Mouse (Mus musculus) intestine, embryonic 16.5 days (tissue): ENCODE measurements around the gene Hist2h4. TPM values are rescaled to one million over a fixed set of nuclear protein-coding genes. Genes with fewer than 3 reads are reported as not detected.

Source experiments
- ATAC-seq: fragments of 200-750 bp; cut with Nextera tagmentation; 2 replicates; pipeline ENCODE4 v1.8.0; 2017; ENCODE audit warnings: moderate TSS enrichment, moderate library complexity
- H3K27ac ChIP-seq: fragments of 300-500 bp; sonication (generic); 2 replicates; pipeline ENCODE4 v1.5.1; 2014; ENCODE audit warnings: mild to moderate bottlenecking, low read length
- H3K27me3 ChIP-seq: fragments of 300-500 bp; sonication (generic); replicated peaks from 2 replicates; pipeline ENCODE4 v1.6.1; 2014; ENCODE audit warnings: low read length, control low read depth, mixed read lengths; ENCODE audit not compliant: control insufficient read depth, insufficient read depth
- H3K36me3 ChIP-seq: fragments of 300-500 bp; sonication (generic); 2 replicates; pipeline ENCODE4 v1.6.1; 2014; ENCODE audit warnings: low read length, control low read depth; ENCODE audit not compliant: control insufficient read depth, insufficient read depth
- H3K4me1 ChIP-seq: fragments of 300-500 bp; sonication (generic); 2 replicates; pipeline ENCODE4 v1.6.1; 2014; ENCODE audit warnings: low read length, control low read depth, mixed read lengths; ENCODE audit not compliant: control insufficient read depth, insufficient read depth
- H3K4me2 ChIP-seq: fragments of 300-500 bp; sonication (generic); 2 replicates; pipeline ENCODE4 v1.6.1; 2014; ENCODE audit warnings: low read depth, low read length, control low read depth
- H3K4me3 ChIP-seq: fragments of 300-500 bp; sonication (generic); 2 replicates; pipeline ENCODE4 v1.5.1; 2014; ENCODE audit warnings: mild to moderate bottlenecking, low read length
- H3K9ac ChIP-seq: fragments of 300-500 bp; sonication (generic); 2 replicates; pipeline ENCODE4 v1.6.1; 2014; ENCODE audit warnings: low read depth, low read length
- H3K9me3 ChIP-seq: fragments of 300-500 bp; sonication (generic); 2 replicates; pipeline ENCODE4 v1.6.1; 2016; ENCODE audit warnings: low read length, control low read depth; ENCODE audit not compliant: control insufficient read depth
- WGBS: fragments of 180-500 bp; shearing (Covaris S2); extraction: QIAGEN DNeasy Blood & Tissue Kit; methylation state at CpG from one replicate; pipeline ENCODE4 v1.1.7; 2014; 5-methylcytosine and 5-hydroxymethylcytosine counted together
- polyA plus RNA-seq: library from polyadenylated mRNA; unstranded; fragments of >200 nt; fragmentation: Nextera tagmentation; extraction: Ambion mirVana; gene quantifications from 2 replicates; pipeline ENCODE4 v1.2.1, GENCODE M21; 2015

The Hist2h4 gene
- polyA plus RNA-seq, 1 experiment from 2014 or later: 5.3 TPM

DNA sequence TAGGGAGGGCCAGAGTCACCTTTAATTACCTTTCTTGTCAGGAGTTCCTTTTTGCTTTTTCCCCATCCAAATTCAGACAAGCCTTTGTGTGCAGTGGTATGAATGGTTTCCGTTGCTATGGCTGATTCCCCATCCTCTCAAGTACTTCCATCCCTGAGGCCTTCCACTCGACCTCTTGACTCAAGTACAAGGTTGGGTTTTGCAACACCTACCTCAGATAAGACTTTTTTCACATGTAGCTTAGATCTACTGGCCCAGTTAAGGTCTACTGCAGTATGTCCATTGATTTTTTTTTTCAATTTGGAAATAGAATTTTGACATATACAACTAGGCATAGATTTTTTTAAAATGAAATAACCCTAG is 31.4 kb downstream of the Hist2h4 start:
- Histone ChIP-seq H3K27ac (no peak overlapping the region), H3K9me3 (no peaks in the 10 kb centered on the region), H3K9ac (no peak overlapping the region), H3K4me1 (peaks cover under 1% of the 10 kb centered on the region; the same call in 1 of the 2 replicates), H3K27me3 (no peaks in the 10 kb centered on the region), H3K4me2 (no peak overlapping the region), H3K36me3 (no peaks in the 10 kb centered on the region), H3K4me3 (no peak overlapping the region)
- WGBS: 64% methylated on average over 2 of the region's 2 CpGs
- no peak for ATAC-seq

DNA sequence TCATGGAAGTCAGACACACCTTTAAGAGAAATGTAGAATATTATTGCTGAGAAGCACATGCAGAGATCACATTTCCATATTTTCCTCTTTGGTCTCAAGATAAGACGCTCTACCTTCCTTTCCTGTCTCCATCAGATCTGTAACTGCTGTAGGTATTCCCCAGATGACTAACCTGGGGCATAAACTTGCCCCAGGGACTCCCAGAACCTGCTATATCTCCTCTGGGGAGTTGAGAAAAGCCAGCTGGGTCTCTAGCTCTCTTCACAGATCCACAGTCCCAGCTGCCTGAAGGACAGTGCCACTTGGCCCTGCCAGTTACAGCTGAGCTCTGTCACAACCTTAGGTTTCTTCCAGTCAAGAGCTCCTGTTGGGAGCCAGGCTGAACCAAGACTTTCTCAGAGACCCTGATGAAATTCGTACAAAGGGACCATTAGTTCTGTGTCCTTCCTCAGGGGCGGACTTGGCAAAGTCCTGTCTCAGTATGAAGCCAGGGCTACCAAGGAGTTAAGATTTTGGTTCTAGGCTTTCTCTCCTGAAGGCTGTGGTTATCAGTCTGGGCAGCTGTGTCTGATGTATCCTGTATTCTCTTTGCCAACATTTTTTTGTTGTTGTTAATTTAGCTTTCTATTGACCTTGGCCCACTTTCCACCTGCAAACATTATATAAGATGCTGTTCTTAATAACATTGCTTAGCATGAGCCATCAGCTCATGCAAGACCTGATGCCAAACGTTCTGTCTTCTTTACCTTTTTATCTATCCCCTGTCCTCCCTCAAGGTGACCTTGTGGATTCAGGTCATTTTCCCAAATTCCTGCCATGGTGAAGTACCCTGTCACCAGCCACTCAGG is 32.0 kb downstream of the Hist2h4 start:
- Histone ChIP-seq H3K9ac (no peak overlapping the region), H3K27me3 (no peaks in the 10 kb centered on the region), H3K4me1 (no peaks in the 10 kb centered on the region), H3K4me2 (no peak overlapping the region), H3K27ac (no peak overlapping the region), H3K36me3 (no peaks in the 10 kb centered on the region), H3K4me3 (no peak overlapping the region), H3K9me3 (no peaks in the 10 kb centered on the region)
- WGBS: 79% methylated on average over 4 of the region's 4 CpGs
- no peak for ATAC-seq

DNA sequence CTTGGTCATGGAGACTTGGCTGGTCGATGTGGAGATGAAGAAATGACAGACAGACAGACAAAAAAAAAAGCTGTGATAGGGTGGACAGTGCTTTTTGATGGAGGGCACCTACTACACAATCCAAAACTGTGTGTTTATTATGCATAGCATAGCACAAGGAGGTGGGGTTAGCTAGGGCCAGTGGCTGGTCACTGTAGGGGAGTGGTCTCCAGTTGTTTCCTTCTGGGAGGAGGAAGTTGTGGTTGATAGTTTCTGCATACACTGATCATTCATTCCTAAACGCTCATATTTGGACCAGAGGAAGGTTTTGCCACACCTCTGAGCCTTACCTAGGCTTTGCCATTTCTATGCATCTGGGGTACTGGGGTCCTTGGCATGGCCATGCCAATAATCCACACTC is 32.7 kb downstream of the Hist2h4 start:
- no peak for ATAC-seq
- 72% methylated on average over 2 of the region's 2 CpGs for WGBS
- no peaks in the 10 kb centered on the region for H3K9me3 ChIP-seq
- no peak overlapping the region for H3K4me3 ChIP-seq
- no peak overlapping the region for H3K9ac ChIP-seq
- H3K27me3 ChIP-seq: no peaks in the 10 kb centered on the region
- no peaks in the 10 kb centered on the region for H3K4me1 ChIP-seq
- no peak overlapping the region for H3K4me2 ChIP-seq
- H3K27ac ChIP-seq: no peak overlapping the region
- H3K36me3 ChIP-seq: no peaks in the 10 kb centered on the region

DNA sequence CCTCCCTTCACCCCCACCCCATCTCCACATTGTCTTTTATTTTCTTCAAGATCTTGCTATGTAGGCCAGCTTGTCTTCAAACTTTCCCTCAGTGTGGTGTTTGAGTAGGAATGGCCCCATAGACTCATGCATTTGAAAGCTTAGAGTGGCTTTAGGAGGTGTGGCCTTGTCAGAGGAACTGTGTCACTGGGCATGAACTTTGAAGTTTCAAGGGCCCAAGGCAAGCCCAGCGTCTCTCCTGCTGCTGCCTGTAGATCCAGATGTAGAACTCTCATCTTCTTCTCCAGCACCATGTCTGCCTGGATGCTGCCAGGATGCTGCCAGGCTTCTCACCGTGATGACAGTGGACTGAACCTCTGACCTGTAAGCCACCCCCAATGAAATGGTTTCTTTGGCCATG is 34.3 kb downstream of the Hist2h4 start:
- Histone ChIP-seq H3K36me3 (no peaks in the 10 kb centered on the region), H3K27me3 (no peaks in the 10 kb centered on the region), H3K4me3 (no peak overlapping the region), H3K9me3 (no peaks in the 10 kb centered on the region), H3K4me2 (no peak overlapping the region), H3K9ac (no peak overlapping the region), H3K4me1 (no peaks in the 10 kb centered on the region), H3K27ac (no peak overlapping the region)
- WGBS: 66% methylated on average over 2 of the region's 2 CpGs
- peak; percentile 19; the same call in 1 of the 2 replicates for ATAC-seq

DNA sequence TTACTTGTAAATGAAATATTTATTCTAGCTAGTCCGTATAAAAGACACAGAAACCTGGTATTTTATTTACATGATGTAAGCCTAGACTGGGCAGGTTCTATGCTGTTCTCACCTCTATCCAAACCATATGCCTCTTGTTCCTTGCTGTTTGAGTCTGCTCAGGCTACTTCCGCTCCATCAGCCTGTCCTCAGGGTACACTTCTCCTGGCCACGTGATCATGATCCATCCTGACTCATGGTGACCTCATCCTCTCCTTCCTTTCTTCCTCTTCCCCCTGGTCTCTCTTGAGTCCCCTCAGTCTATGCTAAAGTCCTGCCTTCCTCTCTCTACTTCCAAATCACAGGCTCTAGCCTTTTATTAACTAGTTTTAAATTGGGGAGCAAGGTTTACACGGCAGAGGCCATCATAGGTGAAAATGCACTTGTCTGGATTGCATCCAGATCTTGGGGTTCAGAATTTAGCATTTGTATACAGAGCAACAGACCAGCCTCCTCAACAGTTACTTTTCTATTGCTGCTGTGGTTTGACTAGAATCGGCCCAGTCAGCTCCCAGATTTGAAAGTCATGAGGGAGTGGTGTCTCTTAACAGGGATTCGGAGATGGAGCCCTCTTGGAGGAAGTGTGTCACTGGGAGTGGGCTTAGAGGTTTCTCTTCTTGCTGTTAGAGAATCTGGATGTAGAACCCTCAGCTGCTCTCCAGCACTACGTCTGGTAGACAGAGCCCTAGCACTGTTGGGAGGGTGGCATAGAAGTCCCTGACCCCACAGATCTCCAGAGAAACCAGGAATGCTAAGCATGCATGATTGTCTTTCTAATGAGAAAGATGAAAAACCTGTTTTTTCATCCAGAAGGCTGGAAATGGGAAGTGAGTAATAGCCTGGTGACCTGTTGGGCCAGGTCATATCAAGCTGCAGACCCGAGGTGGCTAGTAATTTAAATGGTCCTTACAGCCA is 36.1 kb downstream of the Hist2h4 start:
- Histone ChIP-seq H3K27ac (no peak overlapping the region), H3K4me1 (peaks cover 9% of the 10 kb centered on the region; the same call in 1 of the 2 replicates), H3K36me3 (no peaks in the 10 kb centered on the region), H3K27me3 (no peaks in the 10 kb centered on the region), H3K4me2 (no peak overlapping the region), H3K9me3 (no peaks in the 10 kb centered on the region), H3K9ac (no peak overlapping the region; the same call in 1 of the 2 replicates), H3K4me3 (no peak overlapping the region)
- ATAC-seq: no peak
- 50% methylated on average over 8 of the region's 8 CpGs for WGBS

DNA sequence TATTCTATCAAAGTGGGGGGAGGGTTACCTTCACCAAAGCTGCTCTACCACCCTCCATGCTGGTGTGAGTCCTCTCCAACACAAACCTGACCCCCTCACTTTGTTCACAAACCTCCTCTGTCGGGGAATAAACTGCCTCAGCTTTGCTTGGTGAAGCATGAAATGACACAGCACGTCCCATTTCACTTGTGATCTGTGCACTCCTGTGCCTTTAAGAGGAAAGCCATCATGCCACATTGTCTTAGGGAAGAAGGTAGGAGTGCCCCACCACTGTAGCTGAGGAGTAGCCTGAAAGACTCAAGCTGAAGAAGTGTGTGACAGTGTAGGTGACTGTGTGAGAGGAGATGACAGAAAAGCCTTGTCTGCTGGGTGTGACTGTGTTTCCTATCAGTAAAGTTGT is 37.7 kb downstream of the Hist2h4 start:
- no peaks in the 10 kb centered on the region for H3K27me3 ChIP-seq
- no peak overlapping the region for H3K4me3 ChIP-seq
- peaks cover 16% of the 10 kb centered on the region for H3K4me1 ChIP-seq
- no peak for ATAC-seq
- no peak overlapping the region for H3K9ac ChIP-seq
- H3K4me2 ChIP-seq: no peak overlapping the region
- 46% methylated on average over 2 of the region's 2 CpGs for WGBS
- no peaks in the 10 kb centered on the region for H3K9me3 ChIP-seq
- H3K36me3 ChIP-seq: no peaks in the 10 kb centered on the region
- no peak overlapping the region for H3K27ac ChIP-seq

DNA sequence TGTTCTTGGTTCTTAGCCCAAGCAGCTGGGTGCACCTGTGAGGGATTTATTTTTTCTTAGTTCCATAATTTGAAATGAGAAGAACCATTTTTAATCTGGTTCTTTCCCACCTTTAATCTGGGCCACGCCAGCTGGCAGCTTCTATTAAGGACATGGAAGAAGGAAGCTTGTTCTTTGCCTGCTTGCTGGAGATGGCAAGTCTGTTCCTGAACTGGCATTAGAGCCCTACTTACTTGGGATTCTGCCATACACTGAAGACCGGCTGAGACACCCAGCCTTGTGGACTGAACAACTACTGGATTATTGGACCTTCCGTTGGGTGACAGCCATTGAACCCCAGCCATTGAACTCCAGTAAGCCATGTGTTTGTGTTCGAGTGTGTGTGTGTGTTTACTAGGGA is 40.3 kb downstream of the Hist2h4 start:
- no peak overlapping the region for H3K9ac ChIP-seq
- peaks cover 18% of the 10 kb centered on the region for H3K4me1 ChIP-seq
- WGBS: 84% methylated on average over 4 of the region's 4 CpGs
- peak overlapping the region; percentile 85 for H3K4me2 ChIP-seq
- H3K36me3 ChIP-seq: no peaks in the 10 kb centered on the region
- no peak for ATAC-seq
- H3K4me3 ChIP-seq: peak overlapping the region; percentile 68
- no peaks in the 10 kb centered on the region for H3K9me3 ChIP-seq
- no peak overlapping the region for H3K27ac ChIP-seq
- H3K27me3 ChIP-seq: no peaks in the 10 kb centered on the region

DNA sequence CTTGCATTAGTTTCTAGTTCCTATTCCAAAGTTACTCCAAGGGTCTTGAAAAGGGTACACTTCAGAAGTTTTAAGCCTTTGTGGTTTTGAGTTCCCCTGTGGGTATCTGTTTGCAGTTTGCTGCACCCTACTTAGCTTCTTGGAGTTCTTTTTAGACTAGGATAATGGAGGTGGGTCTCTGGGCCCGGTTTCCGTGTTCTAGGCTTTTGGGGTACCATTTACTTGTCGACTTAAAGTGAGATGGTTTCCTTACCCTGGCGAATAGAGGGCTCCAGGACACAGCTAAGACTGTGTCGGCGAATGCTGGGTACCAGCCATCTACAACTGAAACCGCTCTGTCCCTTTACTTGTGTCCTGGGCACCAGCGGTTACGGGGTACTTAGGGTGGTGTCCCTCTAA is 41.5 kb downstream of the Hist2h4 start:
- H3K4me1 ChIP-seq: peaks cover 18% of the 10 kb centered on the region
- H3K9me3 ChIP-seq: no peaks in the 10 kb centered on the region
- peak overlapping the region; percentile 68 for H3K4me3 ChIP-seq
- H3K27me3 ChIP-seq: no peaks in the 10 kb centered on the region
- H3K9ac ChIP-seq: peak overlapping the region; percentile 74
- no peaks in the 10 kb centered on the region for H3K36me3 ChIP-seq
- H3K4me2 ChIP-seq: peak overlapping the region; percentile 85
- H3K27ac ChIP-seq: peak overlapping the region; percentile 100
- 27% methylated on average over 9 of the region's 9 CpGs for WGBS
- ATAC-seq: no peak
